Mouse (Mus musculus): ENCODE measurements around the gene Arl6ip4.
A peak's percentile ranks its signal among the peaks of the same experiment; 100 is the strongest.

Gene Arl6ip4

DNA sequence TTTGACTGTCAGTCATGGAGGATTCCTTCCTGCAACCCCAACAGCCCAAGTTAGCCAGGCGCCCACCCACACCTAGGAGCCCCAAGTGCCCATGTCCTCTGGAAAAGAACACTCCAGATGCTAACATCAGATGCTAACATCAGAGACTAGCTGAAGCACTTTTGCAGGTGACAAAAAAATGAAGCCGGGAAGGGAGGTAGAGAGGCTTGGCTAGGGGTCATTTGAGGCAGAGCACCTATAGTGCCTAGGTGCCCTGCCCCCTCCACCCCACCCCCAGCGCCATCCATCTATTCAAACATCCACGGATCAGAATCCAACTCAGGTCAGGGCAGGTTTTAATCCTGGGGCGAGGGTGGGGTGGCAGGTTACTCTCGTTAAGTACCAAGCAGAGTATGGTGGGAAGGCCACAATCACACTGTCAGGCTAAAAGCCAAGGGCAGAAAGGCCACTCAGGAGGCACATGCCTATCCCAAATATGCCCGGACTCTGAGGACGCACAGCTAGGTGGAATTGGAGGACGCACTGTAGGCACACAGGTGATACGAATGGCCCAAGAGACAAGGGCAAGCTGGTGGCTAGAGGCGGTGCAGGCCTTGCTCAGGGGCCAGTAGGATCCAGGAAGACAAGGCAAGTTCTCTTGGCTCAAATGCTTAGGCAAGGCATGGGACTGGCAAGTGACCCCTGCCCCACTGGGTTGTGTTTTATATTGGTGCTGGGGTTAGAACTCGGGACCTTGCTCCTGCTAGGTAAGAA is 21.9 kb upstream of the Arl6ip4 start:
- no peak for DNase-seq (ENCODE audit: low read depth, low spot score)

GRCm38 (mm10) chr5:124095077-124095581 is 20.8 kb upstream of the Arl6ip4 start:
- no peak for DNase-seq (ENCODE audit: low read depth, low spot score)

- peak; percentile 96 for DNase-seq (ENCODE audit: low read depth, low spot score)
These were observed 20.2 kb upstream of the Arl6ip4 start, which contains the start of gene Abcb9 for GRCm38 (mm10) chr5:124095596-124096232. Gene Abcb9 (minus strand): TSS chr5:124095798.

DNA sequence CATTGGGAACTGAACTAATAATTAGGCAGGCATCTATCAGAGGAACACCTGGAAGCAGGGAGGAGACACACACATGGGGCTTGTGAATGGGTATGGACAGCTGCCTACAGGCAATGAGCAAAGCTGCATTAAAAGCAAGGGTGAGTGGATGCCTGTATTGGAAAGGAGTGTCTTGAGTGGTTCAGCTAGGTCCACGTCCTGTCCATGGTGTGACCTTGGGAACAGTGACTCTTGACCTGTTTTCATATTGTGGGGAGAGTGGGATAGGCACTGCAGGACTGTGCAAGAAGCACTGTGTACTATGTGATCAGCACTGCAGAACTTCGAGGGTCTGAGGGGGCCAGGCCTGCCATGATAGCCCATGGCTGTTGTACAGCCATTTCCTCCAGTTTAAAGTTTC is 17.0 kb upstream of the Arl6ip4 start:
- DNase-seq (ENCODE audit: low read depth, low spot score): no peak

DNA sequence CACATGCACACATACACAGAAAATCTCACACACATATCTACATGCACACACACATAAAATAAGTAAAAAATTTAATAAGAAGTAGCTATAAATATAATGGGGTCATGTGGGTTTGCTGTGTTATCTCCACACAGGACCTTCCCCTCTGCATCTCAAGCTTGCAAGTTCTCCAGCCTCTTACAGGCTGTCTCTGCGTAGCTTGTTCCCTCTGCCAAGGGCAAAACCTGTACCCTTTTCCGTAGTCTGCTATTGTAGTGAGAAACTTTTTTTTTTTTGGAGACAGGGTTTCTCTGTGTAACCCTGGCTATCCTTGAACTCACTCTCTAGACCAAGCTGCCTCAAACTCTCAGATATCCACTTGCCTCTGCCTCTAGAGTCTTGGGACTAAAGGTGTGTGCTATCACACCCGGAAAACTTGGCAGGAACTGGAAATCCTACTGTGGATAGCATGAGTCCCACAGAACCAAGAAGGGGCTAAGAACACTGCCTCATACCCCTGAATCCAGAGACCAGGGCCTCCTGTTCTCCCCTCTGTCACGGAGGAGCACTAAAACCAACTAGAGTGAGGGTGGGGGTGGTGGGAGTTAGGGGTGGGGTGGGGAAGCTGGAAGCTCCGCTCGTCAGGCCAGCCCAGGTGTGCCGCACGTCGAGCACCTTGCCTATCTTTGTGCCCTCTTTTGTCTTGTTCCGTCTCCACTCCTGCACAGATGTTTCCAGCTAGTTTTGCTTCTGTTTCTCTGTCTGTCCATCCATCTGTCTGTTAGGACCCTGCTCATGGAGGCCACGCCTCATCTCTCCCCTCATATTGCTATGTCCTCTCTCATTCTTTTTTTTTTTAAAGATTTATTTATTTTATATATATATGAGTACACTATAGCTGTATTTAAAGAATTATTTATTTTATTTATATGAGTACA is 15.5 kb upstream of the Arl6ip4 start:
- no peak for DNase-seq (ENCODE audit: low read depth, low spot score)

DNA sequence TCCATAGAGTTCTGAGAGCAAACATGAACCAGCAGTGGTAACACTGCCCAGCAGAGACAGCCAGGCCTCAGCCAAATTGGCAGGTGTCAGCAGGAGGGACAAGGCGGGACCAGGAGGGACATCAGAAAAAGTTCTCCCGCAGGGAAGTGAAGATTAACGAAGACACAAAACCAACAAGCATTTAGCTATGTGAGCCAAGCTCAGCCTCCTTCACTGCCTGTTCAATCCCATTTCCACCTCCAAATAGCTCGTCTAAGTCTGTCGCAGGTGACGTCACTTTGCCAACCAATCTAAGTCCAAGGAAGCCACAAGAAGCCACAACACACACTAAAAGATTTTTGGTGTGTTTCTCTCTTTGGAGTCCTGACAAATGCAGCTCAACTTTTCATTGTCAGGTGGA is 13.6 kb upstream of the Arl6ip4 start:
- DNase-seq (ENCODE audit: low read depth, low spot score): no peak

DNA sequence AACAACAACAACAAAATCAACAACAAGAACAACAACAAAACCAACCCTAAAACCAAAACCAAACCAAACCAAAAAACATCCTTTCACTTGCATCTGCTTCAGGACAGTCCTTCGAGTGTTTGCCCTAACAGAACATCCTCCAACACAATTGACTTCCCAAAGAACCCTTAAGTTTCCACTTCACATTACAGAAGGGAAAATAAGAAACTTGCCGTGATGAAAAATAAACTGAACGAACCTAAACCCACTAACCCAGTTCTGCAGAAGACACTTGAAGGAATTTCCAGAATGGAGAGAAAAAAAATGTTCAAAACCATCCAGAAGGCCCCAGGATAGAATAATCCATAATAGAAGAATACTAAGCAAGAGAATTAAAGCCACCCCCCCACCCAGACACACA is 12.9 kb upstream of the Arl6ip4 start:
- no peak for DNase-seq (ENCODE audit: low read depth, low spot score)

DNA sequence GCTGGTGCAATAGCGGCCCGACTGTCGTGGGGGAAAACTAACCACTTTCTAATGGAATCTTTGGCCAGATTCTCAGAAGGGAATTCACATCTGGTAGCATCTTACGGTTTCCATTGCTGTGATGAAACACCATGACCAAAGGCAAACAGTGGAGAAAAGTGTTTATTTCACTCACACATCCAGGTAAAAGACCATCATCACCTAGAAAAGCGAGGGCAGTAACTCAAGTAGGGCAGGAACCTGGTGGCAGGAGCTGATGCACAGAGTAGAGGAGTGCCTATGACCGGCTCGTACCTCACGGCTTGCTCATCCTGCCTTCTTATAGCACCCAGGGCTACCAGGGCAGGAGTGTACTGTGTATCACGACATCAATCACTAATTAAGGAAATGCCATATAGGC is 12.3 kb upstream of the Arl6ip4 start:
- no peak for DNase-seq (ENCODE audit: low read depth, low spot score)

DNA sequence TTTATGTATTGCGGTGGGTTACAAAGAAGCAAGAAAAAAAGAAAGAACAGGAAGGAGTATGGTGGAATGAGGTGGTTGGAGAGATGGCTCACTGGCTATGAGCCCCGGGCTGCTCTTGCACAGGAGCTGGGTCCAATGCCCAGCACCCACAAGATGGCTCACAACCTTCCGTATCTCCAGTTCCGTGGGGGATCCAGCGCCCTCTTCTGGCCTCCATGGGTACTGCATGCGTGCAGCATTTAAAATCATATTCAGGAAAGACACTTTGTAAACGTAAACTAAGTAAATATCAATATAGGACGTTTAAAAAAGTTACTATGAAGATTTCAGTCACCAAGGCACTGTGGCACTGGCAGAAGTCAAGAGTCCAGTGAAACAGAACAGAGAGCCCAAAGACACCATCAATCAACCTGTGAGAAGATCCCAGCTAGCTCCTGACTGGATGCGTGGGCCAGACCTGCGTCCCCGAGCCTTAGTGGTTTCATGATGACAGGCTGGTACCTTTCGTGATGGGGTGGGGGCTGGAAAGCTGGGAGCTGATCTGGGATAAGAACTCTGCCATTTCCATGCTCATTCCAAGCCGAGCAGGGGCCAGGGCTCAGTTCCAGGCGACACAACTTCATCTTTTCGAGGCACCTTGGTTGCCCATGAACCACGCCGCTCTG is 4.7 kb upstream of the Arl6ip4 start:
- DNase-seq (ENCODE audit: low read depth, low spot score): no peak

GRCm38 (mm10) chr5:124111742-124112497 is 4.0 kb upstream of the Arl6ip4 start, which contains the start of gene Ogfod2:
Gene Ogfod2 (plus strand): TSS chr5:124112297.
- DNase-seq (ENCODE audit: low read depth, low spot score): peak; percentile 95

- DNase-seq (ENCODE audit: low read depth, low spot score): no peak
These were observed 3.4 kb upstream of the Arl6ip4 start for GRCm38 (mm10) chr5:124112531-124112930.

DNA sequence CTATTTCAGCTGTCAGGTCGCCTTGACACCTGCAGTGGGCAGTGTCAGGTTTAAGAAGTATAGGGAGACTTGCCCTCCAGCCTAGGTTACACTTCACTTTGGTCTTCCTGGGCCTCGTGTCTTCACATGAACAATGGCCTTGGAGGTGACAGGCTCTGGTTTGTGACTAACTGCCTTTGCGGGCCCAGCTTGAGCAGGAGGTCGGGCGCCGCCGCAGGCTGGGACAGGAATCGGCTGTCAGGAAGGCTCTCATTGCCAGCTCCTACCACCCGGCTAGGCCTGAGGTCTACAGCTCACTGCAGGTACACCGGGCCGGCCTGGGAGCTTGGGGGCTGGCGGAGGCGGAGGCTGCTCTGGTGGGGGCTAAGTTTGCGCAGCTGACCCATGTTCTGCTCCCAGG is 2.9 kb upstream of the Arl6ip4 start:
- DNase-seq (ENCODE audit: low read depth, low spot score): peak; percentile 52

- no peak for DNase-seq (ENCODE audit: low read depth, low spot score)
These were observed 1.4 kb upstream of the Arl6ip4 start for GRCm38 (mm10) chr5:124114276-124115025.

- no peak for DNase-seq (ENCODE audit: low read depth, low spot score)
These were observed 358 bp upstream of the Arl6ip4 start for GRCm38 (mm10) chr5:124115531-124115930.

GRCm38 (mm10) chr5:124119204-124119603 is 3.3 kb downstream of the Arl6ip4 start:
- DNase-seq (ENCODE audit: low read depth, low spot score): no peak

DNA sequence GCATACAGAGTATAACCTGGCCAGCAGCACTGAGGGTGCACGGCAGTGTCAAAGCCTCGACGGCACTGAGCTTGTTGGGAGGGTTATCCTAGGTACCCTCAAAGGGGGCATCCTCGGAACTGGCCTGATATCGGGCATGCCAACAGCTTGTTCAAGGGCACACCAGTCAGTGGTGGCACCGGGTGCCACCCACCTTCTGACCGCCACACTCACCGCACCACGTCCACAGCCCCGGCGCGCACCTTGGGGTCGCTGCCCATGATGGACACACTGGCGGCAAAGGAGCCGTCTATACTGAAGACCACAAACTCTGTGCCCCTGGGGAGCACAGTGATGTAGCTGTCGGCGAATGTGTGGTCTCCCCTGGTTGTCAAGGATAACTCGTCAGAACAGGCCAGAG is 6.5 kb downstream of the Arl6ip4 start:
- no peak for DNase-seq (ENCODE audit: low read depth, low spot score)

DNA sequence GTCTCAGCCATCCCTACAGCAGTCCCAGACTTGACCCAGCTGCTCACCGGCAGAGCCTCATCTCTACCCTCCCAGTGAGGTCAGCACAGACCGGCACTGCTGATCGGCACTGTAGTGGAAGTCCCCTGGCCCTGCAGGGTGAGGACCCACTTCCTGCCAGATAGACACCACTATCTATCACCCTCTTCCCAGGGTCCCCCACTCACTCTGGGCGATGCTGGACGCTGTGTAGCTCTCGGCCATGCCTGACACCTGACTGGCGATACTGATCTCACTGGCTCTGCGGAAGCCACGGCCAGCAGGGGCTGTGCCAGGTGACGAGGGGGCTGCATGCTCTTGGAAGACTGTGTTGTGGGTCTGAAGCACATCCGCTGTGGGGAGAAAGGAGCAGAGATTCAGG is 9.2 kb downstream of the Arl6ip4 start:
- no peak for DNase-seq (ENCODE audit: low read depth, low spot score)

DNA sequence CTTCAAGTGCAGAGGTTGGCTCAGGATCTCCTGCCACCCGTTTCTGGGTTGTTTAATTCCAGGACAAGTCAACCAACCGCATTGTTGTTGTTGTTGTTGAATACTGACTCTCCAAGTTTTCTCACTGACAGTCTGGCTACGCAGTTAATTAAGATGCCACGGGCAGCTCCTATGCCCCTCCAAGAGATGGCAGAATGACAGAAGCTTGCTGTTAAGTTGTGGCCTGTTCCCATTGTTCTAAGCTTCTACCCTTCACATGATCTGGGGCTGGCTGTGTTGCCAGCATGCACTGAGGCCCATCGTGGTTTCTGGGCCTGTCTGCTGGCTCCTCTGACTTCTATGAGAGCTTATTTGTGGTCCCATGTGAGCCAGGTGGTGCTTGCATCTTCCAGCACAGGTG is 18.4 kb downstream of the Arl6ip4 start:
- DNase-seq (ENCODE audit: low read depth, low spot score): no peak

DNA sequence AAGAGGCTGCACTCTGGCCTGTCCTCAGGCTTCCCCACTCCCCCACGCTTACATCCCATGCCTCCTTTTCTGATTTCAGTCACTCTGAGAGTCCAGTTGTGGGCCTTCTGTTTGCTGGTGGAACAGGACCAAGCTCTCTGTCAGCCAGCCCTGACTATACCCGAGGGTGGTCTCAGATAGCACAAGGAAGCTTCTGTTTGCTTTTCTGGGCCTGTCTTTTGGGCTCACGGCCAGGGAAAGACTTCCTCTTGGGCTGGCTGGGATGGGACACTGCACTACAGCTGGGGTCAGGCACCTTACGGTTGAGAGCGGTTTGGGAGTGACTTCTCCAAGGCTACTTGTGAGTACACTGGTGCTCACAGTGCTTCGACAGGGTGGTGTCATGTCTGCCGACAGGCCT is 22.2 kb downstream of the Arl6ip4 start:
- no peak for DNase-seq (ENCODE audit: low read depth, low spot score)

DNA sequence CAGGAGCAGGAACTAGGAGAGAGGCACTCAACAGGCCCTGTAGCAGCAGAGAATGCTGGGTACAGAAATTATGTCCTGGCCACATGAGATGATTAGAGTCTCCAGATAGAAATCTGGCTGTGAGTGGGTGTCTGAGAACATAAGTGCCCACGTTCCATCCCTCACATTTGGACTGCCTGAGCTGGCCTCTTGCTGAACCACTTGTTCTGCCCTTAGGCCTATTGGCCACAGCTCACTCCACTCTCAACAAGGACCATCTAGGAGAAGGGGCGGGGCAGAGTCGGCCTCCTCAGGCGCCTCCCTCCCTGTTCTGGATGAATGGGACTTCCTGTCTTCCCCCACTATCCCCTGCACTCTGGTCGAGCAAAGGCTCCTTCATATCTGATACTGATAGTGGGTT is 33.1 kb downstream of the Arl6ip4 start:
- no peak for DNase-seq (ENCODE audit: low read depth, low spot score)

All from R1 (cell line).